Mouse (Mus musculus) megakaryocyte, embryonic 14.5 days (primary cell): ENCODE data around the gene Orm1.

ENCODE experiments used
- FLI1 ChIP-seq: IDR thresholded peaks from 2 replicates; pipeline ENCODE4 v1.6.1; 2012; ENCODE audit warnings: low read length, inconsistent platforms, mixed read lengths
- GATA1 ChIP-seq: IDR thresholded peaks from 3 replicates; pipeline ENCODE4 v1.6.1; 2012; ENCODE audit warnings: mixed read lengths, low read length, inconsistent platforms, borderline replicate concordance

DNA sequence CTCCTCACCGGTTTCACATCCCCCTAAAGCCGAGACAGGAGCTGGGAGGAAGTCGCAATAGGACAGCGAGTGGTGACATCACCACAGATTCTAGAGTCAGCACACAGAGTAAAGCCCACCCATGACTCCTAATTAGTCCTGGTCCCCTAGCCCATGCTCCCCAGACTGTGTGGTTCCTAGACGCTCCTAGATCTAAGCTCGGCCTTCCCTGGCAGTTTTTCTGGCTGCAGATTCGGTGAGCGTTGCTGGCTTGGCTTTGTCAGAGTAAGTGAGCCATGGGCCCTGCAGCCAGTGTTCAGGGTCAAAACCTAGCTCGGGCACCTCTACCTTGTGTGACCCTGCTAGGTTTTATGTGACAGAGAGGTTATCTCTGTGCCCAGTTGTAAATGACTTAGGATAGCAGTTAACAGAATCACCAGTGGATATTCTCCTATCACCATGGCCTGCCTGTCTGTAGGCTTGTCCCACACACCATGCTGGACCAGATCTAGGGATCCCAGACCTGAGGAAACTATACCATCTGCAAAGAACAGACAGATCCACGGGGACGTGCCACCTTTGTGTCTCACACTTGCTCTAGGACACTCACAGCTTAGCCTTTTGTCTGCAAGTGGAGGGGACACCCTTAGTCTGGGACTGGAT, 45.6 kb downstream of the Orm1 start:
- TF ChIP-seq GATA1 (no peak), FLI1 (no peak)
